ENCODE assay signal across 19 mouse cellular contexts in genomic region chr4:95076279-95076678, GRCm38 (mm10). TPM values are rescaled to one million over a fixed set of nuclear protein-coding genes. Genes with fewer than 3 reads are reported as not detected.
A peak's percentile ranks its signal among the peaks of the same experiment; 100 is the strongest.
DNase-seq lines count a peak whose midpoint lies in the region; ATAC-seq and TF ChIP-seq lines count a peak whose summit lies in the region.
"Had no signal": no experiment of that assay in that cellular context is flagged by ENCODE, and none has a peak within 500 bp of the region (broad histone marks: within the 10 kb centered on the region; RNA-seq: fewer than 3 reads in every experiment).

No protein-coding gene starts in this region.

- no peak for DNase-seq in kidney, postnatal 0 days (ENCODE audit: low spot score)
- no peak for DNase-seq in kidney, postnatal 10 days
- DNase-seq in urinary bladder, postnatal 14 days (ENCODE audit: low spot score) = peak; percentile 65
- DNase-seq in urinary bladder, postnatal 25 days (ENCODE audit: low spot score) = no peak
- DNase-seq in fat pad, adult 2 months (ENCODE audit: extremely low read depth, low read depth, low spot score) = peak; percentile 67
- no peak for DNase-seq in layer of hippocampus, postnatal 10 days (ENCODE audit: low spot score in 2 of 2)
- DNase-seq: adrenal gland, postnatal 10 days; cerebellum, adult 11-12 months; cerebellum, postnatal 36 days; heart, postnatal 36 days; kidney, adult 11 months; retina, postnatal 1 day; right cerebral cortex, postnatal 4 days had no signal

- no peak overlapping the region for H3K4me2 ChIP-seq in kidney, postnatal 0 days (ENCODE audit: low read length)
- H3K4me2 ChIP-seq: forebrain, embryonic 13.5 days; heart, embryonic 13.5 days had no signal

- no peak overlapping the region for H3K4me3 ChIP-seq in kidney, postnatal 0 days (replicated peaks; ENCODE audit: low read depth, low read length)
- H3K4me3 ChIP-seq: forebrain, embryonic 13.5 days; heart, embryonic 13.5 days had no signal

- no peak; the same call in 1 of the 2 replicates for ATAC-seq in kidney, postnatal 0 days (replicated peaks; ENCODE audit: low FRiP score, low read depth)
- ATAC-seq in erythroblast, adult 5-6 weeks (replicated peaks; ENCODE audit: low FRiP score, poor library complexity, severe bottlenecking) = no peak
- ATAC-seq: forebrain, embryonic 13.5 days; hindbrain, embryonic 16.5 days; midbrain, embryonic 16.5 days had no signal

- H3K36me3 ChIP-seq in kidney, postnatal 0 days (ENCODE audit: insufficient read depth, low read length) = no peaks in the 10 kb centered on the region
- H3K36me3 ChIP-seq: heart, embryonic 13.5 days had no signal

- 0 out of 2 replicates have a peak overlapping the region, but pooled peaks have one; percentile 25 for H3K27ac ChIP-seq in kidney, postnatal 0 days
- H3K27ac ChIP-seq: forebrain, embryonic 13.5 days; heart, embryonic 13.5 days; liver, embryonic 14.5 days had no signal

- H3K9ac ChIP-seq in kidney, postnatal 0 days (ENCODE audit: low read depth, low read length) = no peak overlapping the region
- H3K9ac ChIP-seq: forebrain, embryonic 13.5 days; heart, embryonic 13.5 days; liver, embryonic 14.5 days had no signal

- H3K9me3 ChIP-seq in kidney, postnatal 0 days (replicated peaks; ENCODE audit: low read length) = no peaks in the 10 kb centered on the region
- H3K9me3 ChIP-seq: forebrain, embryonic 13.5 days; heart, embryonic 13.5 days had no signal

- no peaks in the 10 kb centered on the region for H3K27me3 ChIP-seq in kidney, postnatal 0 days (ENCODE audit: insufficient read depth, low read length)
- H3K27me3 ChIP-seq: forebrain, embryonic 13.5 days; heart, embryonic 13.5 days had no signal

- TF ChIP-seq CTCF in kidney, postnatal 0 days (IDR thresholded peaks at IDR 0.05; ENCODE audit: low read depth) = no peak

- WGBS in kidney, postnatal 0 days = 42% methylated on average over 14 of the region's 14 CpGs

- H3K4me1 ChIP-seq in kidney, postnatal 0 days (replicated peaks; ENCODE audit: insufficient read depth, low read length) = 0 out of 2 replicates have a peak, but pooled peaks cover 4% of the 10 kb centered on the region

RNA-seq across cellular contexts. Expression of gene Jun, which starts 24.3 kb away (rescaled TPM):
- polyA plus RNA-seq in kidney, postnatal 0 days (2015; fragmentation: Nextera tagmentation; extraction: Ambion mirVana) = 55.1 and 60.1 TPM in 2 replicates
- 8.8 and 11.5 TPM in 2 replicates for total RNA-seq in erythroblast, adult 5-6 weeks (2015; ENCODE audit: low replicate concordance)
- total RNA-seq in erythroblast, adult 5-6 weeks (2017; ENCODE audit: low replicate concordance) = 13.4 and 21.8 TPM in 2 replicates
- total RNA-seq in layer of hippocampus, postnatal 10 days (2021) = 10 to 100 TPM; 65.0 to 72.0 TPM

Comparison
In these comparisons a context has a peak if more than half of its experiments do, and no peak if none do; other contexts are left out.
1. DNase-seq: peak in urinary bladder, postnatal 14 days (single experiment) and fat pad, adult 2 months (single experiment); none in kidney, postnatal 0 days (single experiment), kidney, postnatal 10 days (single experiment), urinary bladder, postnatal 25 days (single experiment) and layer of hippocampus, postnatal 10 days (0 of 2).